Mouse (Mus musculus): ENCODE results near the gene Ccdc85c. TPM values are rescaled to one million over a fixed set of nuclear protein-coding genes. Genes with fewer than 3 reads are reported as not detected.

Ccdc85c gene
- polyA plus RNA-seq, 3 experiments from 2014 or later, result 0.21 to 0.33 (median 0.28) TPM

- ATAC-seq, result no peak
These were observed 19.4 kb upstream of the Ccdc85c start for GRCm38 (mm10) chr12:108294620-108295019.

DNA sequence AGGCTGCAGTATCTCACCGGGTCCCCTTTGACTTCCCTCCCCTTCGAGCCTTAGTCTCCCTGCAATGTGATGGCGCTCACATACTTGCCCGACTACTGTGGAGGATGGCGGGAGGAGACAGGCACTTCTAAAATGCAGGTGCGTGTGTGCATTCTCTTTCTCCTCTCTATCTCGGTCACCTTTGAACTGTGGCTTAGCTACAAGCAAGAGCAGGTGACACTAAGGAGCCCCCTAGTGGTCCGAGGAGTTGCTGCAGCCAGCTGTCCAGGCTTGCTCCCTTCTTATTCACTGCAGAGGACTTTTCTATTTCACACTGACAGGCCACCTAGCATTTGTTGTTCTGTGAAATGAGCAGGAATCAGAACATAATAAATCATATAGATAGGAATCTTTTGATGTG lies 17.7 kb upstream of the Ccdc85c start:
- peak; percentile 72 for ATAC-seq

- no peak for ATAC-seq
These were observed 17.2 kb upstream of the Ccdc85c start for GRCm38 (mm10) chr12:108292419-108292818.

DNA sequence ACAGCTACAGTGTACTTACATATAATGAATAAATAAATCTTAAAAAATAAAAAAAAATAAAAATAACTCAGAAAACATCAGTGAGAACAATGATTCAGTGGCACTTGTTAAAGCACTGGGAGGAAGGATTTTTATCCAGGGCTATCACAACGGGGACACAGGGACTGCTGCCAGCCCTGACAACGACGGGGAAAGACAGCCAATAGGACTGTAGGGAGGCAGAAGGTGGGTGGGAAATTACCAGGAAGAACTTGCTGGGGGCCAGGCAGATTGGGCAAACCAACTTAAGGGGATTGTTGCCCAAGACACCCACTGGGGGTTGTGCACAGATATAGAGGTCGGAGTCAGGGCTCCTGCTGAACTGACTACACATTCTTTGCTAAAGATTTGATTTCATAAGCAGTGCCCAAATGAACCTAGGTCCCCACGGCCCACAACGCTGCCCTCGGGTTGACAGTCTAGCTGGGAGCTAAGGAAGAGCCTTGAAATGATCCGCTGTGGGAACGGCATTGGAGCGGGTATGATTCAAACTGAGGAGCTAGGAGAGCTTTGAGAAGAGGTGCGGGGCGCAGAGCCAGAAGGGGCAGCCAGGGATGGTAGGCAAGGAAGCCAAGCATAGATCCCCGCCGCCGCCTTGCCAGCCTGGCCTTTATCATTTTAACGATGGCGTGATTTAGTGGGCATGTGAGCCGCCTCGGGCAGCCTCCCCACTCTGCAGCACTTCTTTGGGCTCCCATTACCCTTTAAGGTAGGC lies 13.1 kb upstream of the Ccdc85c start:
- ATAC-seq, result no peak

GRCm38 (mm10) chr12:108287011-108287410 lies 11.8 kb upstream of the Ccdc85c start:
- no peak for ATAC-seq

- ATAC-seq, result no peak
These were observed 11.2 kb upstream of the Ccdc85c start for GRCm38 (mm10) chr12:108286381-108286780.

- no peak for ATAC-seq
These were observed 10.2 kb upstream of the Ccdc85c start for GRCm38 (mm10) chr12:108285225-108286011.

DNA sequence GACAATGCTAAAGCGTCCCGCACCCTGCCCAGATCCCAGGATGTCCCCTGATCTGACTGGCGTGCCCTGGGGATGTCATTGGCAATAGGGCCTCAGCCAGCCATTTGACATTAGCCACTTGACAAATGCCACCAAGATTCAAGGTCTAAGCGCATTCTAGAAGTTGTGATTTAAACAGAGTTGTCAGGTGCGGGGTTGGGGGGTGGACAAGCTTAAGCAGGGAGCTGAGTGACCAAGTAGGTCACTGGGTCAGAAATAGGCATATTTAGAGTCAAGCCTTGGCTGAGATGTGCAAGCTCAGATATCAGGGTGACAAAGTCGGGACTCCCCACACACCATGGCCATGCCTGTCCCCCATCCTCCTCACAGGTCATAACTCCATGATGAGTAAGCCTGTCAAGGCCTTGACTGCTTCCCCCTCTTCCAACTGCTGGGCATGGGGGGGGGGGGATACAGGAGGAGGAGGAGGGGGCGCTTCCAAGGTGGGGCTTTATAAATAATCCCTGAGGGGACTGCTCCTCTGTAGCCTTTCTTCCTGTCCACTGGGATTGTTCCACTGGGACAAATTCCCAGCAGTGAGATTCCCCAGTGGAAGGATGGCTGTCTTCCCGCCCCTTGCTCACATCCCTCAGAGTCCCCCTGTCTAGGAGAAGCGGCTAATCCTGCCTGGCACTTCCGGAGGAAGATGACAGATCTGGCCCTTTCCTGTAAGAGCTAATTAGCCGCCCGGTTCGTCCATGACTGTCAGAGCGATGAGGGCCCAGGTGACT lies 9.4 kb upstream of the Ccdc85c start:
- no peak for ATAC-seq

- ATAC-seq, result no peak
These were observed 3.1 kb upstream of the Ccdc85c start for GRCm38 (mm10) chr12:108278221-108278918.

DNA sequence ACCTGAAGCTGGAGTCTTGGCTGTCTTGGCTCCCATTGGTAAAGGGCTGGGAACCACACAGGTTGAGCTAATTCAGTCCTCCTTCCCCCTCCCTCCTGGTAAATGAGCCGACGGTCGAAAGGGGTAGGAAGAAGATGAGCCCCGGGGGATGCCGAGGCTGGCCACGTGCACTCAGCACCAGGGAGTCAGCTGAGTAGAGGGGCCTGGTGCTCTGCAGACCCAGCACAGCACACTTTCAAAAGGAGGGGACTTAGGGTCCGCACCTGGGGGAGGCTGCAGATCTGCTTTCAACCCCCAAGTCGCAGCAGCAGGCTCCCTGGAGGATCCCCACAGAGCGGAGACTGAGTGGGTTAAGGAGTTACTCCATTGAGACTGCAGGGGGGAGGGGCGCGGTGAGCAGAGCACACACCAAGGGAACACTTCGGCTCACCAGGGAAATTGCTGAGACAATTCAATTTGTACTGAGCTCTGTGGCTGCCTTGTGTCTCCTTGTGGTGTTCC lies 2.2 kb upstream of the Ccdc85c start:
- no peak for ATAC-seq

DNA sequence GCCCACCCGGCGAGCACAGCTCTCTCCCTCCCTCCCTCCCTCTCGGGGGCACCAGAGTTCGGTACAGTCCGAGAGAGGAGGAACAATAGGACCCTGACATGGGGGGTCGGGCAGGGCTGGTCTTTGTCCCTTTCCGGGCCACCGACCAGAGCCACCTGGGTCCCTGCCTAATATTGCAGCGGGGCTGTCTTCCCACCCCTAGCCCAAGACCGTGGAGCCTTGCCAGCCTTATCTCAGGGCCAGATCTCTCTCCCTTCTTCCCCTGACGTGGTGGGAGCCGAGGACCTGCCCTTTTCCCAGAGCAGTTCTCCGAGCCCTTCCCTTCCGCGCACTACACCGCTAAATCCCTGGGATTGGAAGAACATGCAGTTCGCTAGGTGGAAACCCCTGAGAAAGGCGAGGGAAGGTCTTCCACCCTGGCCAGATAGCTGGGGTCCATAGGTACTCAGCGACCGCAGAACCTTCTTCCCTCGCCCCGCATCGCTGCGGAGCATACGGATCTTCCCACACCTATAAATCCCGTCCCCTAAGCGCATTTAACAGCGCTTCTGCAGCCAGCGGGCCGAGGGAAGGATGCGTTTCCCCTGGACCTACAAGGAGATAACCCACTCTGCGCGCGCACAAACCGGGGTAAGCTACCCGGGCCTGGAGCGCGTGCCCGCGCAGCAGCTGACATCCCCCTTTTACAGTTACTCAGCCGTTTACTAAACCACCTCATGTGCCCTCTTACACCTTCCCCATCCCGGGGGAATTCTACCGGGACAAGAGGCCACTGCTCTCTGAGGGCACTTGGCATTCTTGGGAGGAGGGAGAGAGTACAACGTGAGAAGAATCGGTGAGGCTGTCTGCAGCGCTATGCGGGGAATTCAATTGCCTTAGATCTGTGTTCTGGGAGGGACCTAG lies 946 bp upstream of the Ccdc85c start:
- ATAC-seq, result no peak

DNA sequence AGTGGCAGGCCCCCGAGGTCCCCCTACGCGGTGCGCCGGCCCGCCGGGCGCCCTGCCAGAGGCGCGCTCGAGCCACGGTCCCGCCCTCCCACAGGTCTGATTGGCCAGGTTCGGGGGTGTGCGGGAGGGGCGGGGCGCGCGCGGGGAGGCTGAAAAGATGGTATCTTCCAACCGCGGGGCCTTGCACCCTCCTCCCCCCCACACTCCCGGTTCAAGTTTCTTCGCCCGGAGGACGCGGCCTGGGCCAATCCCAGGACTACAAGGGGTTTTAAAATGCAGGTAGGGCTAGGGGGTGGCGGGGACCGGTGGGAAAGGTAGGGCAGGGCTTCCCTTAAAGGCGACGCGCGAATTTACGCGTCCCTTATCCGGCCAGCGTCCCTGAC lies 274 bp upstream of the Ccdc85c start:
- peak; percentile 97 for ATAC-seq

DNA sequence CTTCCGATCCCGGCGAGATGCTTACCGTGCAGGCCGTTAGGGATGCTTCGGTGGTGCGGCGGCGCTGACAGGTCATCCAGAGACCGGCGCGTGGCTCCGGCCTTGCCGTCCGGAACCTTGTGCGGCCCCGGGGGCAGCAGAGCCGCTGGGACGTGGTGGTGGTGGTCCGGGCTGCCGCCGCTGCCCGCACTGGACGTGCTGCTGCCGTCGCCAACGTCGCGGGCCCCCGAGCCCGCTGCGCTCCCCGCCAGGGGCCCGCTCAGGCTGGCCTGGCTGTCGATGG lies 971 bp downstream of the Ccdc85c start:
- no peak for ATAC-seq

GRCm38 (mm10) chr12:108273466-108274312 lies 1.5 kb downstream of the Ccdc85c start:
- no peak for ATAC-seq

DNA sequence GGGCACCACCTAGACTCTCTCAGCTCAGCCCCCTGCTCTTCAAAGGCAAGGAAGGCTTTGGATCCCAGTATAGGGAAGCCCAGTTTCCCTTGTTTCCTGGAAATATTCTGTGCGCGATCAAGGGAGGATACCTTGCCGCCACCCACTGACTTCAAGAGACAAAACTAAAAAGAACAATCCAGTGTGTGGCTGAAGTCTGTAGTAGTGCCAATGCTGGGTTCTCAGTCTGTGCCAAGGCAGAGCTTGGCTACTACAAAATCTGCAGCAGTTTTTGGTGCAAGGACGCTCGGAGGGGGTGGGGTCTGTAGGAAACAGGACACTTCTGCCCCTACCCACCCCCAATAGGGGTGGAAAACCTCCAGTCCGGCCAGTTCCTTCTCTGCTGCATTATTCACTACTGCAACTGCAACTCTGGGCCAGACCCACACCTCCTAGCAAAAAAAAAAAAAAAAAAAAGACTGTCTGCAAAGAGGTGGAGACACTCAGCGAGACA lies 3.0 kb downstream of the Ccdc85c start:
- ATAC-seq, result no peak

GRCm38 (mm10) chr12:108271351-108272142 lies 3.7 kb downstream of the Ccdc85c start:
- no peak for ATAC-seq

DNA sequence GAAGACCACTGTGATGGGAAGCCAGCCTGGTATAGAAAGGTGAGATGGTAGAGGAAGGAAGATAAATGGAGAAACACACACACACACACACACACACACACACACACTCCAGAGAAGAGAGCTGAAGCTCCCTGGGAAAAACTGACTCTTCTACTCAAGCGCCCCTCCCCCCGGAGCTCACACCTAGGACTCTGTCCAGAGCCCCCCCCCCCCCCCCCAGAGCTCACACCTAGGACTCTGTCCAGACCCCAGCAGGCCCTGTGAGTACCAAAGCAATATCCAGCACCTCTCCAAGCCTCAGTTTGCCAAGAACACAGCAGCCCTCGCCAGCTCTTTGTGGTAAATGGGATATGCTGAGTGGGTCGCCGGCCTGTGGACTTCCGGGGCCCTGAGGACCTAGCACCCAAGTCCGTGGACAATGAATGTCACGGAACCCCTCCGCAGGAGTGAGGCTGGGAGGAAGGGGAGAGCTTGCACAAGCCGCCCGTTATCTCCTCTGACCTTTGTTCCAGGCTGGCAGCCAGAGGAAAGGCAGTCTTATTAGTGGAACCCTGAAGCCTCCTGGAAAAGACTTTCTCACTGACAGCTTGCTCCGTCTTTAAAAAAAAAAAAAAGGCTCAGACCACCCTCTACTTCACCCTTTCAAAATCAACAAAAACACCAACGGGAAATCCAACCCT lies 4.8 kb downstream of the Ccdc85c start:
- no peak for ATAC-seq

DNA sequence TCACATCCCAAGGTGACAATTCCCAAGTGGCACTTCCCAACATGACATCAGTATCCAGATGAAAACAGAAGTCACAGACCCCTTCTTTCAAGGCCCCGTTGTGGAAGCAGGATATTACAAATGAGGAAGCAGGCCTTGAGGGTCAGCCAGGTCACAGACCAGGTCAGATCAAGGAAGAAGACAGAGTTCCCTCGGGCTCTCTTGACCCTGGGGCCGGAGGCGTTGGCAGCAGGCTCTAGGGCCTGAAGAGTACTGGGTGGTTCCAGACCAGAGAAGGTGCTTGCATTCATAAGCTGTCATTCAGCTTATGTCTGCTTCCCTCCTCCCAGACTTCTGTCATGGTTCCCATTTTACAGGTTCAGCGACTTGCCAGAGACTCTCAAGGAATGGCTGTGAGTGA lies 5.5 kb downstream of the Ccdc85c start:
- ATAC-seq, result no peak

DNA sequence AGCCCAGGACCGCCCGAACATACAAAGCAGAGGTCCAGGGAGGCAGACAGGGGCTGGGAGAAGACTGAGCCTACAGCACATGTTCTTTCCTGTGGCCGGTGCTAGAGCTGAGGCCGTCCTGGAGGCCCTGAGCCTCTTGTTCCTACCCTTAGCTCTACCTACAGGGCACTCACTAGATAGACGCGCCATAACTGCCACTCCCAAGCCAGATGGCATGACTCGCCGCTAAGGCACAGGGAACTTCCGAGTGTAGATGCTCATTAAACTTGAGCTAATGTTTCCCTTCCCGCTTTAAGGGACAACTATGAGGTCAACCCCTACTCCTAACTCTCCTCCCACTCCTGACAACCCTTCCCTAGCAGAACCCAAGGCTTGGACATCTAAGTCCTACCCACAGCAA lies 6.3 kb downstream of the Ccdc85c start:
- ATAC-seq, result no peak
